Mouse (Mus musculus) myocyte (in vitro differentiated cells): ENCODE data around the gene Clca3a2.
"Not testable (repeated sequence)": the region's sequence is repeated elsewhere in the genome, so short reads cannot be mapped to it uniquely, and the experiment has no call there.

Experiments used
- CEBPB ChIP-seq: IDR thresholded peaks from 2 replicates; pipeline ENCODE4 v1.6.1; 2011; ENCODE audit warnings: mild to moderate bottlenecking, moderate library complexity; ENCODE audit not compliant: poor library complexity, insufficient read depth, severe bottlenecking
- E2F4 ChIP-seq: IDR thresholded peaks from one replicate; pipeline ENCODE4 v1.6.1; 2011; ENCODE audit warnings: mild to moderate bottlenecking, control low read depth, moderate library complexity; ENCODE audit not compliant: insufficient read depth
- MAX ChIP-seq: IDR thresholded peaks from one replicate; pipeline ENCODE4 v1.6.1; 2011; ENCODE audit warnings: low read depth, mild to moderate bottlenecking, control low read depth
- POLR2A ChIP-seq: IDR thresholded peaks from one replicate; pipeline ENCODE4 v1.6.1; 2011; ENCODE audit warnings: low read depth, mild to moderate bottlenecking, control low read depth, moderate library complexity; ENCODE audit not compliant: insufficient read length
- POLR2AphosphoS2 ChIP-seq: IDR thresholded peaks from one replicate; pipeline ENCODE4 v1.6.1; 2011; ENCODE audit warnings: low read depth, control low read depth; ENCODE audit not compliant: insufficient read length
- REST ChIP-seq: IDR thresholded peaks from one replicate; pipeline ENCODE4 v1.6.1; 2011; ENCODE audit warnings: mild to moderate bottlenecking, control low read depth, moderate library complexity; ENCODE audit not compliant: insufficient read depth, insufficient read length
- SRF ChIP-seq: IDR thresholded peaks from one replicate; pipeline ENCODE4 v1.6.1; 2011; ENCODE audit warnings: low read depth; ENCODE audit not compliant: control insufficient read depth, insufficient read length
- TCF12 ChIP-seq: IDR thresholded peaks from one replicate; pipeline ENCODE4 v1.6.1; 2011; ENCODE audit warnings: mild to moderate bottlenecking, control low read depth; ENCODE audit not compliant: poor library complexity, insufficient read depth, severe bottlenecking
- USF1 ChIP-seq: IDR thresholded peaks from one replicate; pipeline ENCODE4 v1.6.1; 2011; ENCODE audit warnings: low read depth, mild to moderate bottlenecking, control low read depth, moderate library complexity

GRCm38 (mm10) chr3:144819219-144819618, at the start of gene Clca3a2:
- TF ChIP-seq CEBPB, E2F4, REST, POLR2A, TCF12, MAX, SRF, USF1, POLR2AphosphoS2: not testable (repeated sequence)
